Mouse (Mus musculus): Measurements from ENCODE around the gene Ttc25. TPM values are rescaled to one million over a fixed set of nuclear protein-coding genes. Genes with fewer than 3 reads are reported as not detected.

Ttc25 gene
- polyA plus RNA-seq, 1 experiment from 2014 or later: 1.9 TPM

GRCm38 (mm10) chr11:100536466-100536865, 8.9 kb upstream of the Ttc25 start:
- H3K9me3 ChIP-seq (replicated peaks): no peaks in the 10 kb centered on the region
- H3K4me3 ChIP-seq: no peak overlapping the region
- peaks cover 36% of the 10 kb centered on the region for H3K27me3 ChIP-seq (ENCODE audit: low read depth, poor library complexity, severe bottlenecking)
- no peak overlapping the region for H3K27ac ChIP-seq (replicated peaks)
- peaks cover 8% of the 10 kb centered on the region for H3K4me1 ChIP-seq
- no peaks in the 10 kb centered on the region for H3K36me3 ChIP-seq
- no peak for DNase-seq (ENCODE audit: low spot score)

GRCm38 (mm10) chr11:100540966-100541365, 4.4 kb upstream of the Ttc25 start:
- no peak overlapping the region for H3K27ac ChIP-seq (replicated peaks)
- H3K4me1 ChIP-seq: peaks cover 13% of the 10 kb centered on the region
- no peaks in the 10 kb centered on the region for H3K36me3 ChIP-seq
- WGBS: 61% methylated on average over 6 of the region's 6 CpGs
- peaks cover 16% of the 10 kb centered on the region for H3K27me3 ChIP-seq (ENCODE audit: low read depth, poor library complexity, severe bottlenecking)
- no peaks in the 10 kb centered on the region for H3K9me3 ChIP-seq (replicated peaks)
- DNase-seq (ENCODE audit: low spot score): no peak
- H3K4me3 ChIP-seq: no peak overlapping the region

- Histone ChIP-seq H3K27me3 (ENCODE audit: low read depth, poor library complexity, severe bottlenecking) (peaks cover 16% of the 10 kb centered on the region), H3K9me3 (replicated peaks) (no peaks in the 10 kb centered on the region), H3K27ac (replicated peaks) (no peak overlapping the region), H3K4me3 (no peak overlapping the region), H3K36me3 (no peaks in the 10 kb centered on the region), H3K4me1 (peaks cover 18% of the 10 kb centered on the region)
- no peak for DNase-seq (ENCODE audit: low spot score)
- 93% methylated on average over 2 of the region's 2 CpGs for WGBS
These were observed 3.8 kb upstream of the Ttc25 start for GRCm38 (mm10) chr11:100541577-100541976.

GRCm38 (mm10) chr11:100545746-100546085, 309 bp downstream of the Ttc25 start:
- H3K27me3 ChIP-seq (ENCODE audit: low read depth, poor library complexity, severe bottlenecking): peaks cover 8% of the 10 kb centered on the region; the same call in 1 of the 2 replicates

GRCm38 (mm10) chr11:100546955-100547354, 1.5 kb downstream of the Ttc25 start:
- 89% methylated on average over 6 of the region's 6 CpGs for WGBS
- DNase-seq (ENCODE audit: low spot score): no peak
- no peaks in the 10 kb centered on the region for H3K9me3 ChIP-seq (replicated peaks)
- H3K27ac ChIP-seq (replicated peaks): no peak overlapping the region
- peaks cover 8% of the 10 kb centered on the region; the same call in 1 of the 2 replicates for H3K27me3 ChIP-seq (ENCODE audit: low read depth, poor library complexity, severe bottlenecking)
- no peak overlapping the region for H3K4me3 ChIP-seq
- no peaks in the 10 kb centered on the region for H3K36me3 ChIP-seq
- peaks cover 18% of the 10 kb centered on the region for H3K4me1 ChIP-seq

More at GRCm38 (mm10) chr11:100545746-100546085, 309 bp downstream of the Ttc25 start:
- no peak for DNase-seq (ENCODE audit: low spot score)
- Histone ChIP-seq H3K27ac (replicated peaks) (peak overlapping the region; percentile 86), H3K9me3 (replicated peaks) (no peaks in the 10 kb centered on the region), H3K4me1 (peaks cover 18% of the 10 kb centered on the region), H3K4me3 (peak overlapping the region; percentile 60), H3K36me3 (no peaks in the 10 kb centered on the region)
- WGBS: 24% methylated on average over 7 of the region's 7 CpGs

GRCm38 (mm10) chr11:100548141-100548540, 2.7 kb downstream of the Ttc25 start:
- DNase-seq (ENCODE audit: low spot score): no peak
- Histone ChIP-seq H3K27ac (replicated peaks) (no peak overlapping the region), H3K4me3 (no peak overlapping the region), H3K4me1 (peaks cover 18% of the 10 kb centered on the region), H3K9me3 (replicated peaks) (no peaks in the 10 kb centered on the region), H3K36me3 (no peaks in the 10 kb centered on the region), H3K27me3 (ENCODE audit: low read depth, poor library complexity, severe bottlenecking) (peaks cover 8% of the 10 kb centered on the region; the same call in 1 of the 2 replicates)
- WGBS: 82% methylated on average over 6 of the region's 6 CpGs

- Histone ChIP-seq H3K36me3 (no peaks in the 10 kb centered on the region), H3K27me3 (ENCODE audit: low read depth, poor library complexity, severe bottlenecking) (peaks cover 5% of the 10 kb centered on the region; the same call in 1 of the 2 replicates), H3K27ac (replicated peaks) (no peak overlapping the region), H3K4me3 (no peak overlapping the region), H3K9me3 (replicated peaks) (no peaks in the 10 kb centered on the region), H3K4me1 (peaks cover 18% of the 10 kb centered on the region)
- 86% methylated on average over 8 of the region's 8 CpGs for WGBS
- no peak for DNase-seq (ENCODE audit: low spot score)
These were observed 4.1 kb downstream of the Ttc25 start for GRCm38 (mm10) chr11:100549466-100549865.

- Histone ChIP-seq H3K27ac (replicated peaks) (no peak overlapping the region), H3K4me3 (no peak overlapping the region), H3K27me3 (ENCODE audit: low read depth, poor library complexity, severe bottlenecking) (peaks cover 4% of the 10 kb centered on the region; the same call in 1 of the 2 replicates), H3K4me1 (peaks cover 13% of the 10 kb centered on the region), H3K9me3 (replicated peaks) (no peaks in the 10 kb centered on the region), H3K36me3 (no peaks in the 10 kb centered on the region)
- DNase-seq (ENCODE audit: low spot score): no peak
- WGBS: 76% methylated on average over 6 of the region's 6 CpGs
These were observed 4.7 kb downstream of the Ttc25 start for GRCm38 (mm10) chr11:100550101-100550500.

- no peak overlapping the region for H3K27ac ChIP-seq (replicated peaks)
- no peak overlapping the region for H3K4me3 ChIP-seq
- 85% methylated on average over 4 of the region's 4 CpGs for WGBS
- no peaks in the 10 kb centered on the region for H3K9me3 ChIP-seq (replicated peaks)
- H3K27me3 ChIP-seq (ENCODE audit: low read depth, poor library complexity, severe bottlenecking): peaks cover 7% of the 10 kb centered on the region; the same call in 1 of the 2 replicates
- DNase-seq (ENCODE audit: low spot score): no peak
- H3K36me3 ChIP-seq: no peaks in the 10 kb centered on the region
- H3K4me1 ChIP-seq: peaks cover 7% of the 10 kb centered on the region; the same call in 1 of the 2 replicates
These were observed 7.4 kb downstream of the Ttc25 start for GRCm38 (mm10) chr11:100552842-100553241.

- Histone ChIP-seq H3K9me3 (replicated peaks) (no peaks in the 10 kb centered on the region), H3K27ac (replicated peaks) (no peak overlapping the region), H3K4me3 (peak overlapping the region; percentile 30; the same call in 1 of the 2 replicates), H3K4me1 (peaks cover 16% of the 10 kb centered on the region), H3K27me3 (ENCODE audit: low read depth, poor library complexity, severe bottlenecking) (0 out of 2 replicates have a peak, but pooled peaks cover 3% of the 10 kb centered on the region), H3K36me3 (no peaks in the 10 kb centered on the region)
- DNase-seq (ENCODE audit: low spot score): peak; percentile 52
- WGBS: 17% methylated on average over 11 of the region's 11 CpGs
These were observed 10.2 kb downstream of the Ttc25 start for GRCm38 (mm10) chr11:100555583-100555982.

- no peak overlapping the region for H3K27ac ChIP-seq (replicated peaks)
- peaks cover 23% of the 10 kb centered on the region for H3K4me1 ChIP-seq
- H3K4me3 ChIP-seq: no peak overlapping the region
- H3K27me3 ChIP-seq (ENCODE audit: low read depth, poor library complexity, severe bottlenecking): 0 out of 2 replicates have a peak, but pooled peaks cover 3% of the 10 kb centered on the region
- no peak for DNase-seq (ENCODE audit: low spot score)
- no peaks in the 10 kb centered on the region for H3K36me3 ChIP-seq
- 79% methylated on average over 3 of the region's 3 CpGs for WGBS
- no peaks in the 10 kb centered on the region for H3K9me3 ChIP-seq (replicated peaks)
These were observed 12.2 kb downstream of the Ttc25 start for GRCm38 (mm10) chr11:100557563-100557962.

- DNase-seq (ENCODE audit: low spot score): no peak
- Histone ChIP-seq H3K4me3 (no peak overlapping the region), H3K27ac (replicated peaks) (no peak overlapping the region), H3K36me3 (no peaks in the 10 kb centered on the region), H3K27me3 (ENCODE audit: low read depth, poor library complexity, severe bottlenecking) (0 out of 2 replicates have a peak, but pooled peaks cover 3% of the 10 kb centered on the region), H3K9me3 (replicated peaks) (no peaks in the 10 kb centered on the region), H3K4me1 (peaks cover 23% of the 10 kb centered on the region)
- WGBS: 45% methylated on average over 7 of the region's 7 CpGs
These were observed 14.1 kb downstream of the Ttc25 start for GRCm38 (mm10) chr11:100559476-100559875.

- Histone ChIP-seq H3K27me3 (ENCODE audit: low read depth, poor library complexity, severe bottlenecking) (0 out of 2 replicates have a peak, but pooled peaks cover 3% of the 10 kb centered on the region), H3K4me1 (peaks cover 17% of the 10 kb centered on the region), H3K9me3 (replicated peaks) (no peaks in the 10 kb centered on the region), H3K4me3 (no peak overlapping the region), H3K27ac (replicated peaks) (no peak overlapping the region), H3K36me3 (no peaks in the 10 kb centered on the region)
- DNase-seq (ENCODE audit: low spot score): no peak
- 59% methylated on average over 5 of the region's 5 CpGs for WGBS
These were observed 16.3 kb downstream of the Ttc25 start for GRCm38 (mm10) chr11:100561748-100562147.

GRCm38 (mm10) chr11:100564297-100564696, 18.9 kb downstream of the Ttc25 start:
- H3K4me3 ChIP-seq: no peak overlapping the region
- no peak overlapping the region for H3K27ac ChIP-seq (replicated peaks)
- H3K4me1 ChIP-seq: peaks cover 13% of the 10 kb centered on the region
- H3K27me3 ChIP-seq (ENCODE audit: low read depth, poor library complexity, severe bottlenecking): no peaks in the 10 kb centered on the region
- H3K36me3 ChIP-seq: no peaks in the 10 kb centered on the region
- DNase-seq (ENCODE audit: low spot score): no peak
- WGBS: 87% methylated on average over 15 of the region's 15 CpGs
- no peaks in the 10 kb centered on the region for H3K9me3 ChIP-seq (replicated peaks)

All from midbrain, embryonic 10.5 days (tissue).